Mouse (Mus musculus): ENCODE results near the gene Slc9a9. TPM values are rescaled to one million over a fixed set of nuclear protein-coding genes. Genes with fewer than 3 reads are reported as not detected.

Gene Slc9a9
- total RNA-seq, 4 experiments from 2014 or later: 1.7 to 3.0 (median 2.4) TPM

DNA sequence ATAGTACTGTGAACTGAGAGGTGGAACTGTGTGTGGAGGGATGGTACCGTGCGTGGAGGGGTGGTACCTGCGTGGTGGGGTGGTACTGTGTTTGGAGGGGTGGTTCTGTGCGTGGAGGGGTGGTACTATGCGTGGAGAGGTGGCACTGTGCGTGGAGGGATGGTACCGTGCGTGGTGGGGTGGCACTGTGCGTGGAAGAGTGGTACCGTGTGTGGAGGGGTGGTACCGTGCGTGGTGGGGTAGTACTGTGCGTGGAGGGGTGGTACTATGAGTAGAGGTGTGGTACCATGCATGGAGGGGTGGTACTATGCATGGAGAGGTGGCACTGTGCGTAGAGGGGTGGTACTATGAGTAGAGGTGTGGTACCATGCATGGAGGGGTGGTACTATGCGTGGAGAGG is 167.7 kb downstream of the Slc9a9 start:
- DNase-seq (ENCODE audit: low spot score): no peak

DNA sequence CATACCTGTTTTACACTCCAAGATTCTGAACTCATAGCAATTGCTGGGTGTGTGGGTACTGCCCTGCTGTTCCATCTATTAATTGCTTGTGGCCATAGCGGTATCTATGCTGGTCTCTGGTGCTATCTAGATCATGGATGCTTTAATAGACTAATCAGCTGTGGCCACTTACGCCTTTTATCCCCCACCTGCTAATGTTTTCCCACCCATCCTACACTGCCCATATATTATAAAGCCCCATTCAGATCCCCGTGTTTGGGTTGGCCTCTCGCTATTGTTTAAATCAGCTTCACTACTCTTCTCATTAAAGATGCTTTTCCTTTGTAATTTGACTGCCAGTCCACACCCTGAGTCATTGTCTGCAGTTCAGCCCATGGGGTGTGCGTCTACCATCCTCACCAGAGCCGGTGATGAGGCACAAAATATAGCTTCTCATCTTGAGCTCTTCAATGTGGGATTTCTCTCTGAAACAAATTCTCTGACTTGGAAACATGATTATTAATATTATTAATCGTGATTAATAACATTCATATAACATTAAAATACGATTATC is 168.8 kb downstream of the Slc9a9 start:
- no peak for DNase-seq (ENCODE audit: low spot score)

DNA sequence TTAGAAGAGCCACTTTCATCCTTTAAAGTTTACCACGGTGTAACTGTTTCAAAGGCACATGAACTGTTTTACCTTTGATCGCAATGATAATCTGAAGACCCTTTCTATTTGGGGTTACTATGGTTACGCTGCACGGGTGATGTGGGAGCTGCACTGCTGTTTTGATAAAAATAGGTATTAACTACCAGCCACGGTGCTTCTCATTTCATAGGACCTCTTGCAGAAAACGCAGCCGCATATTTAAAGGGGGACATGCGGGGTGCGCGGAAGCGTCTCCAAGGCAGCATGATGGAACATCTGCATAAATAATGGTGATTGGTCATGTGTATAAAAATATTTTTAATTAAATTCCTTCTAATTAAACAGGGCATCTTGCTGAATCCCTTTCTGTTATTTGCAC is 169.5 kb downstream of the Slc9a9 start:
- DNase-seq (ENCODE audit: low spot score): no peak

DNA sequence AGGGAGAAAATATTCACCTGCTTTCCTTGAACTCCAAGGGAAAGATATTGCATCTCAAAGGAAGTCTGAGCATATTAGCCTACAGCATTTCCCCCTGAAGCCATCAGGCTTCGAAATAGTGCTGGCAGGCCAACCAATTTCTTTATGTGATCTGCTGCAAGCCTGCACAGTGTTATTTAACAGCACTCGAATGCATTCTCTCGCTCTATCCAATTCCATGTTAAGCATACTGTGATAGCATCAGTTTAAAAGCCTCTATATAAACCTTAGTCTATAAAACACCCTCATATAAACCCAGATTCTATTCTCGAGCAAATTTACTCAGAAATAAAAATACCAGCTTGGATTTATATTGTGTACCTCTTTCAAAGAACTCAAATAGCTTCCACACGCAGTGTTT is 170.7 kb downstream of the Slc9a9 start:
- no peak for DNase-seq (ENCODE audit: low spot score)

- DNase-seq (ENCODE audit: low spot score): no peak
Observed at GRCm38 (mm10) chr9:94840972-94841371, 171.3 kb downstream of the Slc9a9 start.

DNA sequence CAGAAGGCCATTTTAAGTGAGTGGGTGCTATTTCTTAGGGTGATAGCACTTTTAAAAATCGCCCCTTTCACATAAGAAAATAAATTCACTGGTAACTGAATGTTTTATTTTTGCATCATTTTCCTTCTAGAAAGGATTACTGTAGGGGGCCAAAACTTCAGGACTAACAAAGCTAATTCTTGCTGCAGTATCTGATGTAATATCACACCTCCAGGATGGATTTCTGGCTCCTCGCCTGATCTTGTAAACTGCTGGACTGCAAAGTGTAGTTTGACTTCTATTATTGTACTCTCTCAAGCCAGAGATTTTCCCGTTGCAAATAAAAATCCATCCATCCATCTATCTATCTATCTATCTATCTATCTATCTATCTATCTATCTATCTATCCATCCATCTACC is 174.5 kb downstream of the Slc9a9 start:
- no peak for DNase-seq (ENCODE audit: low spot score)

- DNase-seq (ENCODE audit: low spot score): no peak
Observed at GRCm38 (mm10) chr9:94847624-94848023, 177.9 kb downstream of the Slc9a9 start.

DNA sequence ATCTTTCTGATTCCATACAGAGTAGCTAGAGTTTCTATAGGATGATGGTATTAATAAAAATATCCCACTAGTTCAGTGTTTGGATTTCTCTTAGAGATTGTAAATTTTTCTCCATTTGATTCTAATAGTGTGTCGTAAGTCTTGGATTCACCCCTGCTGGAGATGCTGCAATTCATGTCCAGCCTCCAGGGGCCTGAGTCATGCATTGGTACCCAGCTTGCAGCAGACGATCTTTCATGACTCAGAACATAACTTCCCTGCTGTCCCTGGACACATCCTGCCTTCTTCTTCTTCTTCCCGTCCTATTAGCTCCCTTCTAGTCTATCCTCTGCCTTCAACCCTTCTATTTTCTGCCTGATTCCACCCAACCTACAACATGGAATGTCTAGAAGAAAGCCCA is 181.8 kb downstream of the Slc9a9 start:
- DNase-seq (ENCODE audit: low spot score): no peak

- no peak for DNase-seq (ENCODE audit: low spot score)
Observed at GRCm38 (mm10) chr9:94856093-94856492, 186.4 kb downstream of the Slc9a9 start.

GRCm38 (mm10) chr9:94868557-94868956 is 198.8 kb downstream of the Slc9a9 start:
- no peak for DNase-seq (ENCODE audit: low spot score)

DNA sequence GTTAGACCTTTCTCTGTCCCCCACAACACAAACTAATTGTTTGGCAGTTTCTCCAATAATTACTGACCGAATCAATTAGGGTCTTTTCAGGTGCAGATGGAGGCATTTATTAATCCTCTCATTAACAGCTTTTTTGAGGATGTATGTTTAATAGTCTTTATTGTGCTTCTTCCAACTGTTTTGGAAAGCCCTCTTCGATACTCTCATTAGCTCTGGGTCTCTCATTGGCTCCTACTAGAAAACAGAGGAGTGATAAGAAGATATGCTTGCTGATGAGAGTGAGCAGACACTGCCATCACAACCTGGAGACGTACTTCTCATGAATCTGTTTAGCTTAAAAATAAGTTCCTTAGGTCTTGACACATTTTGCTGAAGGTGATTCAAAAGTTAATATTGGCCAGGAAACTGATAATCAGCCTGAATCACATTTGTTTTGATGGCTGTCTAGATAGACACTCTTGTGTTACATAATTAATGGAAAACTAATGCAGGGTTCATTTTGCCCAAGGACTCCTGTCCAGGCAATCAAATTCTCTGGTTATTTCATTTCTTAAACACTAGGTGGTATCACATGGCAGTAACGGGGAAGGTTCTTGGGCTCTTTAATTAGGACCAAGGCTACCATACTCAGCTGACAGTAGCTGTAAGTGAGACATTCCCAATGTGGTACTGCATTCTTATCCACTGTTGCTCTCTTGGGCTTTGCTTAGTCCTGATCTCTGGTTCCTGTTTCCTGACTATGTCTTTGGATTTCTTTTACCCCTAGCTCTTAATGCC is 199.5 kb downstream of the Slc9a9 start:
- no peak for DNase-seq (ENCODE audit: low spot score)

DNA sequence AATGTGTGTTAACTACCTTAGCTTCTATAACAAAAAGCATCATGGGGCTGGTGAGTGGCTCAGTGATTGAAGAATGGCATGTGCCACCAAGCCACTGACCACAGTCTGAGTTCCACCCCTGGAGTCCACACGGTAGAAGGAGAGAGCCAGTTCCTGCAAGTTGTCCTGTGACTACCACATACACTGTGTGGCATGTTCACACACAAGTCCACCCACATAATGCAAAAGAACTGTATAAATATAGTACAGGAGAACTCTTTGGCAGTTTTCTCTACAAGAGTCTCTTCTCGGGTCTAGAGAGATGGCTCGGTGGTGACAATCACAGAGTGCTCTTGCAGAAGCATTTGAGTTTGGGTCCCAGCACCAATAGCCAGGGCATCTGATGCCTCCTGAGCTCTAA is 212.8 kb downstream of the Slc9a9 start:
- no peak for DNase-seq (ENCODE audit: low spot score)

- DNase-seq (ENCODE audit: low spot score): no peak
Observed at GRCm38 (mm10) chr9:94883435-94883834, 213.7 kb downstream of the Slc9a9 start.

- no peak for DNase-seq (ENCODE audit: low spot score)
Observed at GRCm38 (mm10) chr9:94885151-94885550, 215.4 kb downstream of the Slc9a9 start.

GRCm38 (mm10) chr9:94889647-94890046 is 219.9 kb downstream of the Slc9a9 start:
- no peak for DNase-seq (ENCODE audit: low spot score)

DNA sequence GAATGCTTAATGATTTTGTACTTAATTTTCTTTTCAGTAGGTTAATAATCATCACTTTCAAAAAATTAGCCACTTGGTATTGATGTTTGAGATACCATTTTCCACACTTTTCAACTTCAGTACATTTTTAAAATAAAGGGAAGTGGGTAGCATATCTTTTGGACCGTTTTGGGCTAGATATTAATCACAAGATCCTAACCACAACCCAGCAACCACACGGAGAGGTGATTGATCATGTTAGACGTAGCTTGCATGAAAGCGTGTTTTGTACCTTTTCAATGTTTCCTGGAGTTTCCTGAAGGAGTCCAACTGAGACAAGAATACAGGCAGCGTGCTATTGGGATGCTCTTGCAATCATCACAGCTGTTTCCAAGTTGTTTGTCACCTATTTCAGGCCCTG is 226.2 kb downstream of the Slc9a9 start:
- DNase-seq (ENCODE audit: low spot score): no peak

GRCm38 (mm10) chr9:94904180-94904579 is 234.5 kb downstream of the Slc9a9 start:
- DNase-seq (ENCODE audit: low spot score): no peak

- DNase-seq (ENCODE audit: low spot score): no peak
Observed at GRCm38 (mm10) chr9:94907020-94907610, 237.4 kb downstream of the Slc9a9 start.

DNA sequence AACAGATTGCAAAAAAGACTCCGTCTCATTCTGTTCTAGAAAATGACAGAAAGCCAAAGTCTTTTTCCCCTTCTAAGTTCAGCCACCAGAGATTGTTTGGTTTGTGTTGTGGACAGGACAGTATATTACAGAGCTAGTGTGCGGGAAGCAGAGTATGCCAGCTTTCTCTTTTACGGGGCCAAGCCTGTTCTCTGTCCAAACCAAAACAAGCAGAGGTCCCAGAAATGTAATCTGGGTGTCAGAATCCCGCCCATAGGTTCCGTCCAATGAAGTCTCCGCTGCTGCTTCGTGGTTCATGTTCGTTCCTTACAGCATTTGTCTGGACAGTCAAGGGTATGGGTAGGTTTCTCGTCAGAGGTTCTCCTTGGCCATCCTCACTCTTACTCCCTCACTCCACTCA is 242.4 kb downstream of the Slc9a9 start:
- no peak for DNase-seq (ENCODE audit: low spot score)

DNA sequence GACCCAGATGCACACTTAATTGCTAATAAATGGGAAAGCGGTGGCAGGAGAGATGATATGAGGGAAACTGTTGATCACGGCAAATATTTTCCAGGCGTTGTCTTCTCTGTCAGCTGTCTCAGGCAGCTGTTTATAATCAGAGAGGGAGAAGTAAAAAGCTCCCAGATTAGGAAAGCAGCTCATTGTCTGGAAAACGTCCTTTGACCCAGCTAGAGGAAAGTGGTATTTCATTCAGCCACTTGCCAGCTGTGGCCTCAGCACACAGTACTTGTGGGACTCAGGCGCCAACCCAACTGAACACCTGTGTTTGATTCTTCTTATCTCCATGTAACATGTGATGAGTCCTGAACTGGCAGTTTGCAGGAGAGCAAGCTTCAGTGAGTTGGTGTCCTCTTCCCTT is 252.4 kb downstream of the Slc9a9 start:
- no peak for DNase-seq (ENCODE audit: low spot score)

- DNase-seq (ENCODE audit: low spot score): no peak
Observed at GRCm38 (mm10) chr9:94925845-94926244, 256.1 kb downstream of the Slc9a9 start.

GRCm38 (mm10) chr9:94927101-94927500 is 257.4 kb downstream of the Slc9a9 start:
- DNase-seq (ENCODE audit: low spot score): no peak

DNA sequence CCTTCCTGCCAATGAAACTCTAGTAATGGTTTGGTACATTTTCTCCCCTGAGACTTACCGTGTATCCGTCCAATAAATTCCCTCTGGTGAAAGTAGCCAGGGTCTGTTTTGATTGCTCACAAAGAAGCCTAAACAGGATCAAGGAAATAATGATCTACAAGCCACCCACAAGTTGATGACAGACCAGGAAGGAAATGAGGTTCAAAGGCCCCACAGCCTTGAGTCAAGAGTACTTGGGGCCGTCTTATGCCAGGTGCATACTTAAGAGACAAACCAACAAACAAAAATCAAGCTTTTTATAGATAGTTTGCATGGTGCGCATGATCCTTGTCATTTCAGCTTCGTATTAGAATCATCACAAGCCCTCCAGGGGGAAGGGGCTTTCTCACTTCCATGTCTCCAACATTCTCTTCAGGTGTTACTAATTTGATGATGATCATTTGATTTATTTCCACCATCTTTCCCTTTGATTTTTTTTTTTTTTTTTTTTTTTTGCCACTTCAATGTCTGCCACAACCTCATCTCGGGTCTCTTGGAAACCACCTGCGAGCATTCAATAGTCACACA is 275.9 kb downstream of the Slc9a9 start:
- DNase-seq (ENCODE audit: low spot score): no peak
